12 mouse cellular contexts compared by ENCODE assay signal in the genomic region with DNA sequence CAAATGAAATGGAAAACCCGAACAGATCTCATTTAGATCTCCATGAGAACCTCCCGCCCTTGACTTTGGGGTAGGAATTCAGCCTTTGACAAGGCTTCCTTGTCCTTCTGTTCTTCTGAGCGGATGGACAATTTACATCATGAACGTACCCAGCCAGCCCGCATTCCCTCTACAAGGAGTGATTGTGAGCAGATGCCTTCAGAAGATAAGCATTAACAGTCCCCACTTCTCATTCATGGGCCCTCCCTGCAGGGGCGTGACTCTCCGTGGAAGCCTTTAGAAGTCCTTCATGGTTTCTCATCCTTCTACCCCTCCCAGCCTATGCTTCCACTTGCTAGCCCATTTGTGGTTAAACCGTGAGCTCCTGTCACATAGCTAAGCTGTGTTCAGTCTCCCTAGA. TPM values are rescaled to one million over a fixed set of nuclear protein-coding genes. Genes with fewer than 3 reads are reported as not detected.
A peak's percentile ranks its signal among the peaks of the same experiment; 100 is the strongest.
DNase-seq lines count a peak whose midpoint lies in the region; ATAC-seq and TF ChIP-seq lines count a peak whose summit lies in the region.
"Had no signal": no experiment of that assay in that cellular context is flagged by ENCODE, and none has a peak within 500 bp of the region (broad histone marks: within the 10 kb centered on the region; RNA-seq: fewer than 3 reads in every experiment).

No protein-coding gene starts in this region.

- H3K9me3 ChIP-seq in MEL (replicated peaks; ENCODE audit: insufficient read depth, low read length) = no peaks in the 10 kb centered on the region
- no peaks in the 10 kb centered on the region for H3K9me3 ChIP-seq in liver, embryonic 14.5 days (ENCODE audit: control insufficient read depth, low read length)
- H3K9me3 ChIP-seq in forebrain, embryonic 10.5 days = no peaks in the 10 kb centered on the region
- H3K9me3 ChIP-seq: hindbrain, embryonic 13.5 days had no signal

- H3K27me3 ChIP-seq in heart, adult 2 months (ENCODE audit: control insufficient read depth, insufficient read depth, low read length) = no peaks in the 10 kb centered on the region
- H3K27me3 ChIP-seq in MEL (ENCODE audit: control insufficient read depth in 1 of 2, insufficient read depth in 2 of 2, low read length in 2 of 2) = no peaks in the 10 kb centered on the region
- H3K27me3 ChIP-seq in liver, embryonic 14.5 days (ENCODE audit: control insufficient read depth, insufficient read depth, low read length) = no peaks in the 10 kb centered on the region
- no peaks in the 10 kb centered on the region for H3K27me3 ChIP-seq in forebrain, embryonic 10.5 days (ENCODE audit: poor library complexity, severe bottlenecking)
- H3K27me3 ChIP-seq: hindbrain, embryonic 13.5 days had no signal

- H3K27ac ChIP-seq in heart, adult 2 months = peak overlapping the region; percentile 10; the same call in 1 of the 2 replicates
- H3K27ac ChIP-seq in MEL (ENCODE audit: control insufficient read depth, low read depth, low read length) = no peak overlapping the region
- H3K27ac ChIP-seq in liver, embryonic 14.5 days = no peak overlapping the region
- H3K27ac ChIP-seq in forebrain, embryonic 10.5 days = no peak overlapping the region
- H3K27ac ChIP-seq: hindbrain, embryonic 13.5 days had no signal

- WGBS in heart, adult 2 months = 81% methylated on average over 8 of the region's 8 CpGs
- WGBS in liver, embryonic 14.5 days (ENCODE audit: insufficient replicate concordance) = 11% methylated on average over 8 of the region's 8 CpGs
- 73% methylated on average over 8 of the region's 8 CpGs for WGBS in forebrain, embryonic 10.5 days

- H3K4me3 ChIP-seq in heart, adult 2 months = no peak overlapping the region
- H3K4me3 ChIP-seq in MEL (ENCODE audit: control insufficient read depth in 1 of 2, insufficient read depth in 1 of 2, low read depth in 2 of 2, low read length in 2 of 2) = no peak overlapping the region
- no peak overlapping the region for H3K4me3 ChIP-seq in liver, embryonic 14.5 days (ENCODE audit: insufficient read depth in 1 of 2, low read depth in 2 of 2, low read length in 2 of 2)
- H3K4me3 ChIP-seq in forebrain, embryonic 10.5 days = no peak overlapping the region
- H3K4me3 ChIP-seq: hindbrain, embryonic 13.5 days had no signal

- H3K79me2 ChIP-seq in heart, adult 2 months (replicated peaks; ENCODE audit: control insufficient read depth, insufficient read depth, low read length) = peaks cover 20% of the 10 kb centered on the region
- H3K79me2 ChIP-seq in MEL (ENCODE audit: control insufficient read depth, insufficient read depth, low read length, poor library complexity) = no peaks in the 10 kb centered on the region

- intact Hi-C loops in heart, adult 2 months (cut with DNase I) = no loop called here

- peak; percentile 61 for ATAC-seq in liver, embryonic 14.5 days (ENCODE audit: insufficient read depth)

- peaks cover 21% of the 10 kb centered on the region for H3K36me3 ChIP-seq in heart, adult 2 months (ENCODE audit: control insufficient read depth, insufficient read depth, low read length)
- H3K36me3 ChIP-seq in MEL (ENCODE audit: control insufficient read depth in 1 of 2, insufficient read depth in 2 of 2, low read length in 2 of 2) = peaks cover 0 to 17% of the 10 kb centered on the region in 2 experiments; a peak in 2 of 4 replicates
- no peaks in the 10 kb centered on the region for H3K36me3 ChIP-seq in liver, embryonic 14.5 days (replicated peaks; ENCODE audit: control insufficient read depth, insufficient read depth, low read depth)
- H3K36me3 ChIP-seq in forebrain, embryonic 10.5 days (replicated peaks) = no peaks in the 10 kb centered on the region
- H3K36me3 ChIP-seq: hindbrain, embryonic 13.5 days had no signal

- no peak for TF ChIP-seq RAD21 in MEL (IDR thresholded peaks at IDR 0.05; ENCODE audit: low read depth, low read length)

- DNase-seq in heart, adult 2 months = no peak
- no peak for DNase-seq in heart, adult 11 months
- DNase-seq in layer of hippocampus, adult 9-11 months = peak; percentile 20
- DNase-seq in layer of hippocampus, adult 8-10 months (ENCODE audit: low spot score in 2 of 2) = no peak
- DNase-seq in MEL (ENCODE audit: low read depth, low spot score) = peak; percentile 32
- DNase-seq in liver, embryonic 14.5 days (ENCODE audit: low read depth in 3 of 3, low spot score in 3 of 3) = peak; percentile 34 to 36 (median 35)
- no peak for DNase-seq in adrenal gland, postnatal 36 days
- no peak for DNase-seq in forebrain, embryonic 10.5 days (ENCODE audit: extremely low spot score, low spot score)
- DNase-seq: cerebellum, adult 11 months; lung, adult 2 months; retina, postnatal 1 day had no signal

- H3K9ac ChIP-seq in heart, adult 2 months (ENCODE audit: low read depth, low read length) = no peak overlapping the region
- H3K9ac ChIP-seq in MEL (ENCODE audit: control insufficient read depth, low read depth, low read length, poor library complexity, severe bottlenecking) = no peak overlapping the region
- H3K9ac ChIP-seq in liver, embryonic 14.5 days (replicated peaks) = no peak overlapping the region
- H3K9ac ChIP-seq: hindbrain, embryonic 13.5 days had no signal

- TF ChIP-seq EP300 in heart, adult 2 months (IDR thresholded peaks at IDR 0.05; ENCODE audit: insufficient read depth, low read depth, low read length) = no peak
- TF ChIP-seq EP300 in MEL (IDR thresholded peaks at IDR 0.05; ENCODE audit: low read depth in 1 of 2, low read length in 2 of 2) = no peak; a peak in 1 of 4 replicates
- no peak for TF ChIP-seq EP300 in liver, embryonic 14.5 days (IDR thresholded peaks at IDR 0.05; ENCODE audit: low read depth)

- peaks cover 19% of the 10 kb centered on the region for H3K4me1 ChIP-seq in heart, adult 2 months (ENCODE audit: control insufficient read depth, insufficient read depth, low read length)
- peaks cover 11 to 19% of the 10 kb centered on the region in 2 experiments for H3K4me1 ChIP-seq in MEL (ENCODE audit: control insufficient read depth in 1 of 2, insufficient read depth in 2 of 2, low read length in 2 of 2)
- peaks cover 13 to 34% of the 10 kb centered on the region in 2 experiments for H3K4me1 ChIP-seq in liver, embryonic 14.5 days (replicated peaks; ENCODE audit: control insufficient read depth in 2 of 2, insufficient read depth in 2 of 2, low read length in 1 of 2)
- H3K4me1 ChIP-seq in forebrain, embryonic 10.5 days = peaks cover 26% of the 10 kb centered on the region

- TF ChIP-seq POLR2A in heart, adult 2 months (IDR thresholded peaks at IDR 0.05; ENCODE audit: insufficient read depth, low read depth, low read length) = no peak
- TF ChIP-seq POLR2A in MEL (IDR thresholded peaks at IDR 0.05; ENCODE audit: control insufficient read depth in 1 of 2, insufficient read depth in 1 of 2, low read depth in 1 of 2, low read length in 2 of 2, poor library complexity in 1 of 2) = no peak

- TF ChIP-seq CTCF in heart, adult 2 months (IDR thresholded peaks at IDR 0.05) = no peak
- TF ChIP-seq CTCF in MEL (IDR thresholded peaks at IDR 0.05 in 2 of 3, conservative IDR thresholded peaks at IDR 0.05 in 1 of 3; ENCODE audit: control insufficient read depth in 1 of 3, insufficient read depth in 1 of 3, low read depth in 2 of 3, low read length in 3 of 3, poor library complexity in 1 of 3, severe bottlenecking in 1 of 3) = no peak
- no peak for TF ChIP-seq CTCF in liver, embryonic 14.5 days (IDR thresholded peaks at IDR 0.05; ENCODE audit: low read depth)

- peak overlapping the region; percentile 42 for H3K4me2 ChIP-seq in liver, embryonic 14.5 days (ENCODE audit: low read depth)
- H3K4me2 ChIP-seq: hindbrain, embryonic 13.5 days had no signal

TF ChIP-seq in MEL, 35 proteins besides CTCF, POLR2A, EP300 and RAD21:
- TF ChIP-seq TCF12 (IDR thresholded peaks at IDR 0.05; ENCODE audit: low read depth, low read length) = 0 out of 2 replicates have a peak, but pooled peaks have one; percentile 22
- peak; percentile 54 for TF ChIP-seq GATA1 (IDR thresholded peaks at IDR 0.05; ENCODE audit: low read depth, low read length)
- no peak for TF ChIP-seq MYC (IDR thresholded peaks at IDR 0.05; ENCODE audit: low read depth, low read length)
- TF ChIP-seq KAT2A (conservative IDR thresholded peaks at IDR 0.05; ENCODE audit: low read depth, low read length) = no peak
- peak; percentile 14; the same call in 1 of the 2 replicates for TF ChIP-seq TAL1 (IDR thresholded peaks at IDR 0.05; ENCODE audit: low read length)

RNA-seq across cellular contexts. Expression of a gene that starts 58.9 kb away (rescaled TPM):
- 100 to 1,000 TPM; 111 to 116 TPM for total RNA-seq in heart, adult 2 months (2021)
- polyA plus RNA-seq in heart, adult 2 months (2012; rRNA removed) = 103 and 138 TPM in 2 replicates
- 10 to 100 TPM; 25.3 to 32.3 (median 28.6) TPM for total RNA-seq in layer of hippocampus, adult 8-10 months (2022)
- total RNA-seq in MEL (2012; rRNA removed) = 13.1 and 15.2 TPM in 2 replicates
- 100 to 1,000 TPM in 1 of 2 experiments, 10 to 100 TPM in 1; 32.4 to 174 TPM for polyA plus RNA-seq in MEL (2012; ENCODE audit: insufficient read depth in 1 of 2, insufficient read length in 2 of 2, low read depth in 1 of 2, low replicate concordance in 2 of 2, missing spikeins in 1 of 2)
- 10.0 and 10.8 TPM in 2 replicates for polyA plus RNA-seq in liver, embryonic 14.5 days (2012; rRNA removed)
- 7.5 and 8.0 TPM in 2 replicates for polyA plus RNA-seq in liver, embryonic 14.5 days (2014; fragmentation: Nextera tagmentation; extraction: Ambion mirVana)
- 100 to 1,000 TPM in 1 of 2 experiments, 10 to 100 TPM in 1; 84.0 to 141 TPM for total RNA-seq in adrenal gland, postnatal 36 days (2021)
- polyA plus RNA-seq in forebrain, embryonic 10.5 days (2016; fragmentation: Nextera tagmentation; extraction: Ambion mirVana) = 23.3 and 24.1 TPM in 2 replicates

Comparison
In these comparisons a context has a peak if more than half of its experiments do, and no peak if none do; other contexts are left out.
1. DNase-seq: peak in layer of hippocampus, adult 9-11 months (single experiment), MEL (single experiment) and liver, embryonic 14.5 days (3 of 3); none in heart, adult 2 months (0 of 2), heart, adult 11 months (single experiment), layer of hippocampus, adult 8-10 months (0 of 2), adrenal gland, postnatal 36 days (0 of 2) and forebrain, embryonic 10.5 days (single experiment).